Mouse (Mus musculus) cerebellum, adult 2 months (tissue): ENCODE measurements around the gene Boc.

Experiments
- CTCF ChIP-seq: fragments of 200-500 bp; IDR thresholded peaks from 2 replicates; pipeline ENCODE4 v1.5.1; 2011; ENCODE audit warnings: low read depth, mild to moderate bottlenecking, control low read depth, low read length, moderate library complexity, borderline replicate concordance; ENCODE audit not compliant: insufficient read depth
- POLR2A ChIP-seq: fragments of 200-500 bp; IDR thresholded peaks from 2 replicates; pipeline ENCODE4 v1.6.1; 2011; ENCODE audit warnings: low read length, control low read depth, borderline replicate concordance; ENCODE audit not compliant: insufficient read depth

DNA sequence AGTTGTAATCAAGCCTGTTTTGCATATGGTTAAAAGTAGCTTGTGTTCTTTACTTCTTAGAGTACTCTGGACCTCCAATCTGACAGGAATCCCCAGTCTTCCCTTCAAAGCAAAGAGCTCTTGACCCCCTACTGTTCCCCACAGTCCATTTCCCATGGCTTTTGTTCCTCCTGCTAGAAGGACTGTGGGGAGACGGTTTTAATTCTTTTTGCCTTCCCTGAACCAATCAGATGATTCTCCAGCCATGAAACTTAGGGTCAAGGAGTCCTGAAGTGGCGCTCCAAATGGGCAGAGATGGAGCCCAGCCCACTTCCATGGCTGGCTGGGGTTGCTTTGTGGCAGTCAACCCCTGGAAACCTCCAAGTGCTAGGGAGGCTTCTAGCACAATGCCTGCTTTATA lies 42.5 kb upstream of the Boc start:
- TF ChIP-seq POLR2A (no peak), CTCF (no peak)
